Mouse (Mus musculus) G1E (cell line): ENCODE measurements around the gene Abcg1.

Experiments used
- CTCF ChIP-seq: IDR thresholded peaks from 2 replicates; pipeline ENCODE4 v1.5.1; 2012; ENCODE audit warnings: low read depth, low read length, inconsistent platforms, mixed read lengths
- GATA1 ChIP-seq: IDR thresholded peaks from 2 replicates; pipeline ENCODE4 v1.6.1; 2012; ENCODE audit warnings: borderline replicate concordance, low read length, inconsistent platforms, mixed read lengths
- GATA2 ChIP-seq: IDR thresholded peaks from 2 replicates; pipeline ENCODE4 v1.6.1; 2012; ENCODE audit warnings: low read depth, low read length, inconsistent platforms, borderline replicate concordance
- POLR2AphosphoS5 ChIP-seq: IDR thresholded peaks from 2 replicates; pipeline ENCODE4 v1.6.1; 2012; ENCODE audit warnings: low read depth, low read length, inconsistent platforms; ENCODE audit not compliant: insufficient replicate concordance

DNA sequence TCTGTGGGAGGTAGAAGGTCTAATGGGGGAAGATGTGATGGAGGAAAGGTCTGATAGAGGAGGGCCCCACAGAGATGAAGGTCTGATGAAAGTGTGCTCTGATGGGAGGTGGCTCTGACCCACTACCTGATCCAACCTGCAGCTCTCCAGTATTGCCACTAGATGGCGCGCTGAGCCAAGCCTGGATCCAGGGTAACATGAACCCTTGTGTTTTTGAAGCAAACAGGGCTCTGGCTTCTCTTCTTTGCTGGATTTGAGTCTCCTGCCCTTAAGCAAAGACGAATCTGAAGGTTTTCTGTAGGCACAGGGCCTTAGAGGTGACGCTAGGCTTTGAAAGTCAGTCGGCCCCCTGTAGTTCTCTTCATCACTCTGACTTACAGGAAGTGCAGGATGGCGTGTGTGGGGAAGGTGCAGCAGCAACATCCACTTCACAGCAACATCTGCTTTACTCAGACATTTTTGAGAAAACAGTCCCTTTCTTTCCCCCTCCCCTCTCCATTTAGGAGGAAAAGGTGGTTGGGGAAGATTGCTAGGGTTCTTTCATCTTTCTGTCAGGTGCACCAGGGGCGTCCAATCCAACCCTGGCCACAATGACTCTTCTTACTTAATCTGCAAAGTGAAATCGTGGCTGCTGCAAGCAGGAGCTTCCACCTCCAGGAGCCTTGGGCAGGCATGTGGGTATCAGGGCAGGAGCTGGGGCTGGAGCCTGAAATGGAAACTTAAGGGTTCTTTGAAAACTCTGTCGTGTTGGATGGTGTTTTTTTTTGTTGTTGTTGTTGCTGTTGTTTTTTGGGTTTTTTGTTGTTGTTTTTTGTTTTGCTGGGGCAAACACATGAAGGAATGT is 45.7 kb upstream of the Abcg1 start:
- TF ChIP-seq CTCF (no peak), POLR2AphosphoS5 (no peak), GATA1 (no peak), GATA2 (no peak)
